Mouse (Mus musculus): ENCODE measurements at regions not wholly inside any gene's neighbourhood (a gene's known extent, or its start where the extent isn't known, plus 50 kb on each side); places are given as distances from the start of the nearest gene placed in this dataset.
A peak's percentile ranks its signal among the peaks of the same experiment; 100 is the strongest.

- DNase-seq (ENCODE audit: low spot score), result no peak
Measured at GRCm38 (mm10) chr11:109039792-109040518, 104.2 kb downstream of the E030025P04Rik start.

- DNase-seq (ENCODE audit: low spot score), result no peak
Measured at GRCm38 (mm10) chr11:109039060-109039791, 104.9 kb downstream of the E030025P04Rik start.

DNA sequence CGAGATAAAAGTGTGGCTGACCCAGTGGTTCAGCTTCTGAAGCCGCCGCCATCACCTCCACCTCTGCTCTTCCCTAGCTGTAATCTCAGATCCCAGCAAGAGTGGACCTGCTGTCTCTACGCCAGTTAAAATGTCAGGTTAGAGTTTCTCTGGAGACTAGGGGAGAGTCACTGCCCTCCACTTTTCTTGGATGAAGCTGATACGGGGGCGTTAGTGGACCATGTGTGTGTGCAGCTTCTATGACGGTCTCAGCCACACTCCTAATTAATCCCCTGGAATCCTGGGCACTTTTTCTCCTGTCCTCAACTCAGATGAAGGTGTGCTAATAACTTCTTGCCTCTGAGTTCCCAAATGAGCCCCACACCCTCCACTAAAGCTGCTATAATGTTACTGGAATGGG, 106.0 kb downstream of the E030025P04Rik start:
- no peak for DNase-seq (ENCODE audit: low spot score)

- DNase-seq (ENCODE audit: low spot score), result no peak
Measured at GRCm38 (mm10) chr11:109034596-109034995, 109.6 kb downstream of the E030025P04Rik start.

- DNase-seq (ENCODE audit: low spot score), result no peak
Measured at GRCm38 (mm10) chr11:109034072-109034471, 110.1 kb downstream of the E030025P04Rik start.

GRCm38 (mm10) chr11:109032729-109033128, 111.4 kb downstream of the E030025P04Rik start:
- peak; percentile 56 for DNase-seq (ENCODE audit: low spot score)

GRCm38 (mm10) chr11:109030486-109030885, 110.3 kb downstream of the Axin2 start:
- DNase-seq (ENCODE audit: low spot score), result peak; percentile 74

- DNase-seq (ENCODE audit: low spot score), result no peak
Measured at GRCm38 (mm10) chr11:109029894-109030293, 109.7 kb downstream of the Axin2 start.

- DNase-seq (ENCODE audit: low spot score), result no peak
Measured at GRCm38 (mm10) chr11:109014806-109015205, 94.7 kb downstream of the Axin2 start.

DNA sequence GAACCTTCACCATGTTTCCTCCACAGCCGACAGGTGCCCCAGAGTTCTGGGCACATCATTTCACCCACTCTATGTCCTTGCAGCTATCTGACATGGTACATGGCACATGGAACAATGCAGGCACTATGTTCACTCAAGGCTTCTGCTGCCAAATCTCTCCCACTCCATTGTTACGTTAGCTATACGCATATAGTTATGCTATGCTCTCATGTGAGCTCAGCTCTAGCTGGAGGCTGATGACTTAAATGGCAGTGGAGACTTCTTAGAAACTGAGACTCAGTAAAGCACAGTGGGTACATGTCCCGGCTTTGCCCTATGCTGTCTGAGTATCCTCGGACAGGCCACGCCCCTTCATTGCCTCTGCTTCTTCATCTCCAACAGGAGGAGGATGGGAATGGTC, 91.0 kb downstream of the Axin2 start:
- DNase-seq (ENCODE audit: low spot score), result no peak

DNA sequence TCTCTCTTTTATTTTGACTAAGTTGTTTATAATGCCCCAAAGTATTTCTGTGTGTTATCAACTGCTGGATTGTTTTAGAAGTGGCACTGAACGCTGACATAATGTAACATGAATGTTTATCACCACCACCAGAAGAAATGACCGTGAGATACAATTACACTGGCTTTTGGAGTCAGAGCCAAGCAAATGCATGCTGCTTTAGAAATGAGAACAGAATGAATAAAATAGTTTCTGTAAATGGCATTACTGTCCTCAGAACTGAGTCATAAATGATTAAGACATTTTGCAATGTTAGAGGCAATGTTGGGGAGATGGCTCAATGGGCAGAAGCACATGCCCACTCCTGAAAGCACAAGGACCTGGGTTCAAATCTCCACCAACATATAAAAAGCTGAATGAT, 88.7 kb downstream of the Axin2 start:
- DNase-seq (ENCODE audit: low spot score), result no peak

DNA sequence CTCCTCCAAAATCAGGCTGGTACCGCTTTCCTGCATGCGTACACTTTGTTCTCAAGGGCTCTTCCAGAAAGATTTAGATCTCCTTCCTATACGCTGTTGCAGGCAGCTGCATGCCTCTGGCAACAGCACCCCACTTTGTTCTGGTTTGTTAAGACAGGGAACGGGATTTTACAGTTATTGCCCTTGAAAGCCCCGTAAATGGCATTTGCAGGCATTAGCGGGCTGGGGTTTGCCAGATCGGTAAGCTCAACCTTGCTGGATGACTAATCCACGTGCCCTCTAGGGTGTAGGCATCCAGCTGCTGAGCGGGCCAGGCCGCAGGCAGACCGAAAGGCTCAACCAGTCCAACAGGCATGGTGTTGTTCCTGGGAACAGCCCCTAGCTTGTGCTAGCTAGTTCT, 85.5 kb downstream of the Axin2 start:
- no peak for DNase-seq (ENCODE audit: low spot score)
